Mouse (Mus musculus) heart, embryonic 15.5 days (tissue): ENCODE results near the gene Cntfr. TPM values are rescaled to one million over a fixed set of nuclear protein-coding genes. Genes with fewer than 3 reads are reported as not detected.

ENCODE experiments used
- polyA plus RNA-seq: library from polyadenylated mRNA; unstranded; fragments of >200 nt; fragmentation: Nextera tagmentation; extraction: Ambion mirVana; gene quantifications from 2 replicates; pipeline ENCODE4 v1.2.1, GENCODE M21; 2015

Cntfr gene
- polyA plus RNA-seq, 1 experiment from 2014 or later: 2.0 TPM

Other genes starting within 250 kb of the Cntfr start
- gene Kif24, start 232.2 kb downstream of the Cntfr start, polyA plus RNA-seq: 3.0 and 4.4 TPM in 2 replicates
- 37.1 and 38.5 TPM in 2 replicates for gene Nudt2, start 231.9 kb downstream of the Cntfr start, polyA plus RNA-seq
- gene AI464131, start 194.0 kb downstream of the Cntfr start, polyA plus RNA-seq: 2.7 and 4.0 TPM in 2 replicates
- 0.77 and 0.95 TPM in 2 replicates for gene 1110017D15Rik, start 179.8 kb downstream of the Cntfr start, polyA plus RNA-seq
- gene Fam219a, start 127.6 kb downstream of the Cntfr start, polyA plus RNA-seq: 2.4 and 2.7 TPM in 2 replicates
- gene Dnaic1, start 127.3 kb downstream of the Cntfr start, polyA plus RNA-seq: 1.5 and 3.8 TPM in 2 replicates
- gene Enho, start 56.8 kb downstream of the Cntfr start, polyA plus RNA-seq: 3.3 and 5.8 TPM in 2 replicates
- gene Il11ra1, start 2.9 kb upstream of the Cntfr start, polyA plus RNA-seq: 130 and 164 TPM in 2 replicates
- gene Rpp25l, start 16.4 kb upstream of the Cntfr start, polyA plus RNA-seq: 42.7 and 47.4 TPM in 2 replicates
- 122 and 125 TPM in 2 replicates for gene Dctn3, start 26.1 kb upstream of the Cntfr start, polyA plus RNA-seq
- gene Arid3c, start 34.1 kb upstream of the Cntfr start, polyA plus RNA-seq: not detected in 2 replicates
- 54.8 and 59.2 TPM in 2 replicates for gene Galt, start 58.1 kb upstream of the Cntfr start, polyA plus RNA-seq
- gene Sigmar1, start 59.1 kb upstream of the Cntfr start, polyA plus RNA-seq: 41.7 and 60.3 TPM in 2 replicates
- 40.2 and 47.1 TPM in 2 replicates for gene Ccl27a, start 77.2 kb upstream of the Cntfr start, polyA plus RNA-seq
- gene Gm21541, start 206.5 kb upstream of the Cntfr start, polyA plus RNA-seq: 11.5 and 20.4 TPM in 2 replicates
- gene Gm20878, start 244.5 kb upstream of the Cntfr start, polyA plus RNA-seq: 1.9 and 2.5 TPM in 2 replicates